Mouse (Mus musculus) gastrocnemius, postnatal 10 days (tissue): Measurements from ENCODE around the gene 2810408A11Rik. TPM values are rescaled to one million over a fixed set of nuclear protein-coding genes. Genes with fewer than 3 reads are reported as not detected.
A peak's percentile ranks its signal among the peaks of the same experiment; 100 is the strongest.
"Not testable (repeated sequence)": the region's sequence is repeated elsewhere in the genome, so short reads cannot be mapped to it uniquely, and the experiment has no call there.

Source experiments
- DNase-seq: peaks from one replicate; pipeline ENCODE4 v3.0.0; 2021; ENCODE audit warnings: mixed read lengths
- total RNA-seq, 2 experiments: library from RNA; stranded (reverse); gene quantifications; 2 replicates each; pipeline ENCODE4 v1.2.3; 2021

Gene 2810408A11Rik
- total RNA-seq, 2 experiments from 2014 or later: 1.8 to 2.4 TPM

GRCm38 (mm10) chr11:69931769-69932168 lies 31.0 kb upstream of the 2810408A11Rik start:
- no peak for DNase-seq

GRCm38 (mm10) chr11:69930967-69931537 lies 30.3 kb upstream of the 2810408A11Rik start:
- DNase-seq: no peak

GRCm38 (mm10) chr11:69930176-69930575 lies 29.4 kb upstream of the 2810408A11Rik start:
- not testable (repeated sequence) for DNase-seq

- DNase-seq: no peak
Measured at GRCm38 (mm10) chr11:69929712-69930111, 28.9 kb upstream of the 2810408A11Rik start.

GRCm38 (mm10) chr11:69927501-69927900 lies 26.7 kb upstream of the 2810408A11Rik start:
- DNase-seq: no peak

- no peak for DNase-seq
Measured at GRCm38 (mm10) chr11:69922796-69923195, 22.0 kb upstream of the 2810408A11Rik start.

- DNase-seq: no peak
Measured at GRCm38 (mm10) chr11:69922012-69922756, 21.4 kb upstream of the 2810408A11Rik start.

GRCm38 (mm10) chr11:69921114-69922011 lies 20.6 kb upstream of the 2810408A11Rik start, which contains the start of gene Eif5a:
Eif5a (minus strand) TSS chr11:69921958.
- DNase-seq: peak; percentile 100

- DNase-seq: peak; percentile 71
Measured at GRCm38 (mm10) chr11:69920266-69921031, 19.7 kb upstream of the 2810408A11Rik start.

GRCm38 (mm10) chr11:69919661-69920265 lies 19.0 kb upstream of the 2810408A11Rik start:
- DNase-seq: peak; percentile 76

- DNase-seq: no peak
Measured at GRCm38 (mm10) chr11:69919053-69919452, 18.3 kb upstream of the 2810408A11Rik start.

GRCm38 (mm10) chr11:69918118-69918517 lies 17.3 kb upstream of the 2810408A11Rik start:
- DNase-seq: no peak

GRCm38 (mm10) chr11:69917379-69917948 lies 16.7 kb upstream of the 2810408A11Rik start:
- DNase-seq: no peak

GRCm38 (mm10) chr11:69916652-69917378 lies 16.0 kb upstream of the 2810408A11Rik start:
- DNase-seq: not testable (repeated sequence)

- no peak for DNase-seq
Measured at GRCm38 (mm10) chr11:69915667-69916627, 15.2 kb upstream of the 2810408A11Rik start.

GRCm38 (mm10) chr11:69914917-69915430 lies 14.2 kb upstream of the 2810408A11Rik start:
- DNase-seq: no peak

GRCm38 (mm10) chr11:69914372-69914764 lies 13.6 kb upstream of the 2810408A11Rik start:
- DNase-seq: no peak

- peak; percentile 89 for DNase-seq
Measured at GRCm38 (mm10) chr11:69913554-69914371, 13.0 kb upstream of the 2810408A11Rik start, which contains the start of gene Gps2. Gps2 (plus strand) TSS chr11:69913888.
